Mouse (Mus musculus): ENCODE data around the gene Onecut1. TPM values are rescaled to one million over a fixed set of nuclear protein-coding genes. Genes with fewer than 3 reads are reported as not detected.

Onecut1 gene
- polyA plus RNA-seq, 1 experiment from 2014 or later: 0.10 TPM

DNA sequence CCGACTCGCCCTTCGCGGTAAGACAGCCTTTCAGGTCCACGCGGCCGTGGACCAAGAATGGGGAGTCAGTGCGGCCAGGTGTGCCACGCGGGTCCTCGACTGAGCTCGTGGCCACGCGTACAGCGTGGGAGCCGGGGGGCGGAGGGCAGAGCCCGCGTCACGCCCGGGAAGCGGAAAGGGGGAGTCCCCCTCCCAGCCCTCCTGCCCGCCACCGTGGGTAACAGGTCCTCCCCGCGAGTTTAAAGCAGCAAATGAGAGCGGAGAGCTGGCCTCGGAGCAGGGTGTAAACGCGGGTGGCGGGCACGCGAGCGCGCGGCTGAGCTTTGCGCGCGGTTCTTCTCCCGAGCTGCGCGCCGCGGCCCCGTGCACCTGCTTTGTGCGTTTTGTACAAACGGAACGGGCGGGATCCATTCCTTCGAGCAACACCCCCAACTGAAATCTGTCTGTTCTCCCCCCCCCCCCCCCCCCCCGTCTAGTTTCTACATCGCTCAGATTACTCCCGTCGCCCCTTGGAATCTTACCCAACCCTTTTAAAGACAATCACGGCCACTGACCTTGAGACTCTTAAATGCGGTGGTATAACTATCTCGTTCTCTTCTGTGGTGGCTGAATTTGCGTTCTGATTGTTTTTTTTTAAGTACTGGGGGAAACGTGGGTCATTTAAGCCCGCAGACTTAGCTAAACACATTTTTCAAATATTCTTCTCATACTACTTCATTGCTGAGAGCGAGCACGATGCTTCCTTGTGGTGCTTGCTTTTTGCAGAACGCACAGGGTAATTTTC, 12.3 kb upstream of the Onecut1 start:
- Histone ChIP-seq H3K27ac (ENCODE audit: low read depth, low read length) (no peak overlapping the region), H3K9ac (ENCODE audit: low read depth, low read length) (no peak overlapping the region), H3K27me3 (ENCODE audit: control insufficient read depth, insufficient read depth, low read length) (peaks cover 92% of the 10 kb centered on the region), H3K4me1 (ENCODE audit: control insufficient read depth, insufficient read depth, low read length) (peaks cover 7% of the 10 kb centered on the region), H3K4me3 (ENCODE audit: low read depth, low read length) (peak overlapping the region; percentile 47), H3K36me3 (ENCODE audit: control insufficient read depth, insufficient read depth, low read length) (no peaks in the 10 kb centered on the region), H3K9me3 (replicated peaks; ENCODE audit: control insufficient read depth, low read length) (no peaks in the 10 kb centered on the region), H3K4me2 (peak overlapping the region; percentile 89)
- no peak for ATAC-seq (replicated peaks; ENCODE audit: insufficient number of reproducible peaks, low FRiP score, low TSS enrichment)
- WGBS (ENCODE audit: insufficient replicate concordance): 1% methylated on average over 62 of the region's 63 CpGs

DNA sequence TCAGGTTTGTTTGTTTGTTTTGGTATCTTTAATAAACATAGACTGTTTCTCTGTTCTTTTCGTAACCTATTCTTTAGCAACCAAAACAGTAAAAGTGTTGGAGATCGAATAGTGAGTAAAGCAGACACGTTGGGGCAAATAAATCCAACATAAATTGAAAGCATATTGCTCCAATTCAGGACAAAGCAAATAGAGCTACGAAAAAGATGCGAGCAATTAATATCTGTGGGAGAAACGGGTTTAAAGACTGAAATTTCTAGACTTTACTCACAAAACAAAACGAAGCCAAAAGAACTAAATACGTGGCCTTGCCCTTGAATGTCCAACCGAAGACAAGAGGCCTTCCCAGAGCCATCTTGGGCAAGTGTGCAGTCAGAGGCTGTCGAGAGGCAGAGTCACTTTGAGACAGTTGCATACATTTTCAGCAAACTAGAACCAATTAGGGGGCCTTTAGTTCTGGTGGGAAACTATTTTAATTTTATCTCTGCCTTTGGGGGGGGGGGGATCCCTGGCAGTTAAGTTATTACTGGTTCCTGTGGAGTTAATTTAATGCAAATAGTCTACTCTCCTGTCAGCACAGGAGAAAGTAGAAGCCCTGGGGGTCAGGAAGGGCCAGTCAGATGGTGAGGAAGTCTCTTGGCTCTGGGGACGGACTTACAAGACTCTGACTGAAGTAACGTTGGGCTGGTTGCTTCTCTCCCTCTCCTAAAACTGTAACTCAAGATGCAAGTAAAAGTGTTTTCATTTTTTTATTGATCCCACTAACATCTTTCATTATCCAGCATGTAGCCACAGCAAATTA, 11.5 kb upstream of the Onecut1 start:
- no peak for ATAC-seq (replicated peaks; ENCODE audit: insufficient number of reproducible peaks, low FRiP score, low TSS enrichment)
- WGBS (ENCODE audit: insufficient replicate concordance): 5% methylated on average over 12 of the region's 12 CpGs

DNA sequence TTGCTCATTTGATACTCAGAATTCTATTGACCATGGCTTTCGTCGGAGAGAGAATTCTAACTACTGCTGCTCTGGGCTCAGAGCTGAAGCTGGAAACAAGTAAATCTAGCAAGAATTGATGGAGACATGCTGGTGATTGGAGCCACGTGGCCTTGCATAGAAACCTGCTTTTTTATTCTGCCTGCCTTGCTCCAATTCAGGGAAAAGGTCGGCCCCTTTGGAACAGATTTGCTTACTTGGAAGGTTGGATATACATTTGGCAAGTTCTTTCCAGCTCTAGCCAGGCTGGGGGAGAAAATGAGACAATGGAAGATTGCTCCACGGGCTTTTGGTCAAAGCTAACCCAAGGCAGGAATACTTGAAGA, 11.0 kb upstream of the Onecut1 start:
- Histone ChIP-seq H3K4me3 (ENCODE audit: low read depth, low read length) (no peak overlapping the region), H3K4me1 (ENCODE audit: control insufficient read depth, insufficient read depth, low read length) (peaks cover 7% of the 10 kb centered on the region), H3K4me2 (no peak overlapping the region), H3K27ac (ENCODE audit: low read depth, low read length) (no peak overlapping the region), H3K9me3 (replicated peaks; ENCODE audit: control insufficient read depth, low read length) (no peaks in the 10 kb centered on the region), H3K27me3 (ENCODE audit: control insufficient read depth, insufficient read depth, low read length) (peaks cover 89% of the 10 kb centered on the region), H3K36me3 (ENCODE audit: control insufficient read depth, insufficient read depth, low read length) (no peaks in the 10 kb centered on the region), H3K9ac (ENCODE audit: low read depth, low read length) (no peak overlapping the region)
- WGBS (ENCODE audit: insufficient replicate concordance): 6% methylated on average over 5 of the region's 5 CpGs
- ATAC-seq (replicated peaks; ENCODE audit: insufficient number of reproducible peaks, low FRiP score, low TSS enrichment): no peak

More for the DNA sequence above, 11.5 kb upstream of the Onecut1 start:
- Histone ChIP-seq H3K27me3 (ENCODE audit: control insufficient read depth, insufficient read depth, low read length) (peaks cover 89% of the 10 kb centered on the region), H3K4me1 (ENCODE audit: control insufficient read depth, insufficient read depth, low read length) (peaks cover 7% of the 10 kb centered on the region), H3K9me3 (replicated peaks; ENCODE audit: control insufficient read depth, low read length) (no peaks in the 10 kb centered on the region), H3K9ac (ENCODE audit: low read depth, low read length) (no peak overlapping the region), H3K4me3 (ENCODE audit: low read depth, low read length) (no peak overlapping the region), H3K4me2 (no peak overlapping the region), H3K36me3 (ENCODE audit: control insufficient read depth, insufficient read depth, low read length) (no peaks in the 10 kb centered on the region), H3K27ac (ENCODE audit: low read depth, low read length) (no peak overlapping the region)

DNA sequence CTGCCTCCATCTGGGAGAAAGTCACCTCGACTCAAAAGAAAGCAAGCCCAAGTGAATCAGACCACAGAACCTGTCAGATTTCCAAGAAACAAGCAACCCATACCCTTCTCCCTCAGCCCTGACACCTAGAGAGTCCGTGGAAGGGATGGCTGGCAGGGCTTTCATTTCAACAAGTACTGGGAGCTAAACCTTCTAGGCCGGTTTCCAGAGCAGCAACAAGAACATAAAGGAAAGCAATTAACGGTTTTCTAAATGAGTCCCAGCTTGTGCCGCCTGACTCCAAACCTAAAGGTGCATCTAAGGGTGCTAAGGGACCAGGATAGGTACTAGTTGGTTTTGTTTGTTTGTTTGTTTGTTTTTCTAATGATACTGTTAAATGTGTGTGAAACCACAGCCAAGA, 10.1 kb upstream of the Onecut1 start:
- H3K9me3 ChIP-seq (replicated peaks; ENCODE audit: control insufficient read depth, low read length): no peaks in the 10 kb centered on the region
- H3K4me1 ChIP-seq (ENCODE audit: control insufficient read depth, insufficient read depth, low read length): peaks cover 7% of the 10 kb centered on the region
- no peak overlapping the region for H3K4me3 ChIP-seq (ENCODE audit: low read depth, low read length)
- ATAC-seq (replicated peaks; ENCODE audit: insufficient number of reproducible peaks, low FRiP score, low TSS enrichment): no peak
- WGBS (ENCODE audit: insufficient replicate concordance): 2% methylated on average over 5 of the region's 5 CpGs
- H3K9ac ChIP-seq (ENCODE audit: low read depth, low read length): no peak overlapping the region
- no peaks in the 10 kb centered on the region for H3K36me3 ChIP-seq (ENCODE audit: control insufficient read depth, insufficient read depth, low read length)
- no peak overlapping the region for H3K27ac ChIP-seq (ENCODE audit: low read depth, low read length)
- no peak overlapping the region for H3K4me2 ChIP-seq
- H3K27me3 ChIP-seq (ENCODE audit: control insufficient read depth, insufficient read depth, low read length): peaks cover 88% of the 10 kb centered on the region

DNA sequence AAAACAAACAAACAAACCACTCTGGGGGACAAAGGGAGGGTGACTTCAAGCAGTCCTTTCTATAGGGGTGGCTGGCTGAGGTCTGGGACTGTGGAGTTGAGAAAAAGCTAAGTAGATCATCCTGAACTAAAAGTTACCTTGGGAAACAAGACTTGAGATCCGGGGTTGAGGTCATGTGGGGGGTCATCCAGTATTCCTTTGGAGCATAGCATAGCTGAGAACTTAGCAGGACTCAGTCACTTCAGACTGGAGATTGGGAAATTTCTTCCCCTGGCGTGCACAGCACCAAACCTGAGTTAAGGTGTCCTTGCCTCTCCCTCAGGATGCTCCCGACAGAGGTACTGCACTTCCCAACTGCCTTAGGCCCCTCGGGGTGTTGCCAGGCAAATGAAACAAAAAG, 9.4 kb upstream of the Onecut1 start:
- no peak for ATAC-seq (replicated peaks; ENCODE audit: insufficient number of reproducible peaks, low FRiP score, low TSS enrichment)
- Histone ChIP-seq H3K4me3 (ENCODE audit: low read depth, low read length) (no peak overlapping the region), H3K4me2 (no peak overlapping the region), H3K4me1 (ENCODE audit: control insufficient read depth, insufficient read depth, low read length) (peaks cover 7% of the 10 kb centered on the region), H3K9ac (ENCODE audit: low read depth, low read length) (no peak overlapping the region), H3K36me3 (ENCODE audit: control insufficient read depth, insufficient read depth, low read length) (no peaks in the 10 kb centered on the region), H3K27me3 (ENCODE audit: control insufficient read depth, insufficient read depth, low read length) (peaks cover 88% of the 10 kb centered on the region), H3K9me3 (replicated peaks; ENCODE audit: control insufficient read depth, low read length) (no peaks in the 10 kb centered on the region), H3K27ac (ENCODE audit: low read depth, low read length) (no peak overlapping the region)
- 2% methylated on average over 4 of the region's 4 CpGs for WGBS (ENCODE audit: insufficient replicate concordance)

DNA sequence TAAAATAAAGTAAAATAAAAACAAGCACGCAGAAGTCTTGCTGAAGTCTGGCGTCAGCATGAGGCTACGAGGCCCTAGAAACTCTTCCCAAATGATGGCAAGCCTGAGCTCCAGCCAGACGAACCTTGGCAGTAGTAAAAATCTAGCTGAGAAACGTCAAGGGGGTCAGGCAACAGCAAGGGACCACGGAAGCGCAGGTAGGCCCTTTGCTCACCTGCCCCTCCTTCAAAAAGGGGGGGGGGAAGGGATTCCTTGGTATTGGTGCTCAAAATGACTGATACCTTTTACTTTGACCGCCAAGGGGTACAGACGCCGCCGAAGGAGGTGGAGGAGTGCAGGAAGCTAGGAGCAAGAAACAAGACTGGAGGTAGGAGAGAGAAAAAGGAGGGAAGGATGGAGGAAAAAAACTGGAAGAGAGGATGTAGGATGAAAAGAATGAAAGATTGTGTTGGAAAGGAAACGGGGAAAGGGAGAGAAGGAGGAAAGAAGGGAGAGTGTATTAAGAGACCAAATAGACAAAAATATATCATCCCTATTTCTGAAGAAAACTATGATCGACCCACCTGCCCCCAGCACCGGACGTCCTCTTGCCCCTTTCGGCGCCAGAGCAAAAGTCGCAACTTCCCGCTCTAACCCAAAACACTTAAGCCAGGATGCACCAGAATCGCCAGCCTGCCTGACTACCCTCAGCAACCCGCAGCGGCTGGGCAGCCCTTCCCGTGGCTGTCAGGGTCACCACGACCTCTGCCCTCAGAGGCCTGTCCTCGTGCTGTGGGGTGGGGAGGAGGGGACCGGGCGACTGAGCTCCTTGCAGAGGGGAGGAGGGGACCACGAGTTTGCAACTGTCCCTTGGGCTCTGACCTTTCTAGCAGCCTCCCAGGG, 8.3 kb upstream of the Onecut1 start:
- Histone ChIP-seq H3K36me3 (ENCODE audit: control insufficient read depth, insufficient read depth, low read length) (no peaks in the 10 kb centered on the region), H3K27me3 (ENCODE audit: control insufficient read depth, insufficient read depth, low read length) (peaks cover 90% of the 10 kb centered on the region), H3K4me3 (ENCODE audit: low read depth, low read length) (no peak overlapping the region), H3K9me3 (replicated peaks; ENCODE audit: control insufficient read depth, low read length) (no peaks in the 10 kb centered on the region), H3K4me2 (no peak overlapping the region), H3K27ac (ENCODE audit: low read depth, low read length) (no peak overlapping the region), H3K9ac (ENCODE audit: low read depth, low read length) (no peak overlapping the region), H3K4me1 (ENCODE audit: control insufficient read depth, insufficient read depth, low read length) (peaks cover 6% of the 10 kb centered on the region)
- ATAC-seq (replicated peaks; ENCODE audit: insufficient number of reproducible peaks, low FRiP score, low TSS enrichment): no peak
- 2% methylated on average over 28 of the region's 28 CpGs for WGBS (ENCODE audit: insufficient replicate concordance)

DNA sequence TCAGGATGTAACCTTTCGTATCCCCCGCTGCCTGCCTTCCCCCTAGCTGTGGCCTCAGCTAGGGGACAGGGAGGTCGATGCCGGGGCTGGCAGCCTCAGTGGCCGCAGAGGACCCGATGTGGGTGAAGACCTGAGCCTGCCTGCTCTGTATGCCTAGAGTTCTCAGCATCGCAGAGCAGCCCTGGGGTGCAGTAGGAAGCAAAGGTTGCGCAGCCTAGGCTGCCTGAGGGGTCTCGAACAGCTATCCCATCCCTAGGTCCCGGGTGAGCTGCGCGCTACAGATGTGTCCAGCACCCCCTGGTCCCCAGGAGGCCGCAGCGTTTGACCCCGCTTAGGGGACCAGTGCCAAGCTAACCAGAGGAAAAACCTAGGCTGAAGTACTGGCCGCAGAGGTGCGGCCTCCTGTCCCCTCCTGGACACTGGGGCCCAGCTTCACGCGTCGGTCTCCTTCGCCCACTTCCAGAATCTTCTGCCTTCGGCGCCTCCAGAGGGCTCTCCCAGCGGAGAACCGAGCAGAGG, 7.6 kb upstream of the Onecut1 start:
- no peak for ATAC-seq (replicated peaks; ENCODE audit: insufficient number of reproducible peaks, low FRiP score, low TSS enrichment)
- 1% methylated on average over 25 of the region's 25 CpGs for WGBS (ENCODE audit: insufficient replicate concordance)
- H3K9ac ChIP-seq (ENCODE audit: low read depth, low read length): no peak overlapping the region

DNA sequence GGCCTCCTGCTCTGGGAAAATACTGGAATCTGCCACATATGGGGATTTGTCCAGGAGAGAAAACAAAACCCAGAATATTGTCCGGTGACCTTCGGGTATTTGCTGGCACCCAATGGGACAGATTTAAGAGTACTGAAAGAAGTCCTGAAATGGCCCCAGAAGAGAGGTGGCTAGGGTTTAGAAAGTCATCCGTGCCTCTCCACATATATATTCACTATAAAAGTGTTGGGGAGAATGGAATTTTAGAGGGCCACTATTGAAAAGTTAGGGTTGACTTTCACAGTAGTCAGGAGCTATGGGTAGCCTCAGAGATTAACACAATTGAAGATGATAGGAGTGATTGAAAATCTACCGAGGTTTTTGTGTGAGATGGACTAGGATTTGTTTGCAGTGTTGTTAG, 6.3 kb upstream of the Onecut1 start:
- no peaks in the 10 kb centered on the region for H3K4me1 ChIP-seq (ENCODE audit: control insufficient read depth, insufficient read depth, low read length)
- H3K4me2 ChIP-seq: no peak overlapping the region
- 5% methylated on average over 4 of the region's 4 CpGs for WGBS (ENCODE audit: insufficient replicate concordance)
- H3K27ac ChIP-seq (ENCODE audit: low read depth, low read length): no peak overlapping the region
- no peak overlapping the region for H3K4me3 ChIP-seq (ENCODE audit: low read depth, low read length)
- no peaks in the 10 kb centered on the region for H3K36me3 ChIP-seq (ENCODE audit: control insufficient read depth, insufficient read depth, low read length)
- no peak for ATAC-seq (replicated peaks; ENCODE audit: insufficient number of reproducible peaks, low FRiP score, low TSS enrichment)
- no peaks in the 10 kb centered on the region for H3K9me3 ChIP-seq (replicated peaks; ENCODE audit: control insufficient read depth, low read length)
- H3K9ac ChIP-seq (ENCODE audit: low read depth, low read length): no peak overlapping the region
- H3K27me3 ChIP-seq (ENCODE audit: control insufficient read depth, insufficient read depth, low read length): peaks cover 93% of the 10 kb centered on the region

More for the DNA sequence above, 7.6 kb upstream of the Onecut1 start:
- Histone ChIP-seq H3K27ac (ENCODE audit: low read depth, low read length) (no peak overlapping the region), H3K27me3 (ENCODE audit: control insufficient read depth, insufficient read depth, low read length) (peaks cover 90% of the 10 kb centered on the region), H3K36me3 (ENCODE audit: control insufficient read depth, insufficient read depth, low read length) (no peaks in the 10 kb centered on the region), H3K4me2 (no peak overlapping the region), H3K9me3 (replicated peaks; ENCODE audit: control insufficient read depth, low read length) (no peaks in the 10 kb centered on the region), H3K4me1 (ENCODE audit: control insufficient read depth, insufficient read depth, low read length) (peaks cover 2% of the 10 kb centered on the region), H3K4me3 (ENCODE audit: low read depth, low read length) (no peak overlapping the region)

Measured in heart, embryonic 11.5 days (tissue).